Mouse (Mus musculus) spleen, postnatal 4 days (tissue): ENCODE results near the gene Elovl6.

Experiments
- DNase-seq, 2 experiments: peaks; one replicate each; pipeline ENCODE4 v3.0.0; 2022; ENCODE audit warnings: low spot score in 2 of 2

Gene Elovl6

GRCm38 (mm10) chr3:129566013-129566412 lies 33.9 kb downstream of the Elovl6 start:
- DNase-seq, result no peak

- no peak for DNase-seq
These were observed 34.7 kb downstream of the Elovl6 start for GRCm38 (mm10) chr3:129566876-129567275.

- DNase-seq, result no peak
These were observed 36.4 kb downstream of the Elovl6 start for GRCm38 (mm10) chr3:129568506-129568905.

GRCm38 (mm10) chr3:129570989-129571388 lies 38.8 kb downstream of the Elovl6 start:
- no peak for DNase-seq

GRCm38 (mm10) chr3:129571642-129572041 lies 39.5 kb downstream of the Elovl6 start:
- no peak for DNase-seq

GRCm38 (mm10) chr3:129572959-129573358 lies 40.8 kb downstream of the Elovl6 start:
- no peak for DNase-seq

GRCm38 (mm10) chr3:129573609-129574008 lies 41.5 kb downstream of the Elovl6 start:
- no peak for DNase-seq

- no peak for DNase-seq
These were observed 42.9 kb downstream of the Elovl6 start for GRCm38 (mm10) chr3:129575086-129575485.

GRCm38 (mm10) chr3:129576522-129576921 lies 44.4 kb downstream of the Elovl6 start:
- DNase-seq, result no peak

- no peak for DNase-seq
These were observed 46.8 kb downstream of the Elovl6 start for GRCm38 (mm10) chr3:129578741-129579475.

GRCm38 (mm10) chr3:129581024-129581423 lies 48.9 kb downstream of the Elovl6 start:
- no peak for DNase-seq

GRCm38 (mm10) chr3:129582449-129582848 lies 50.3 kb downstream of the Elovl6 start:
- no peak for DNase-seq

GRCm38 (mm10) chr3:129583290-129583689 lies 51.1 kb downstream of the Elovl6 start:
- no peak for DNase-seq

- DNase-seq, result no peak
These were observed 55.8 kb downstream of the Elovl6 start for GRCm38 (mm10) chr3:129587916-129588315.

GRCm38 (mm10) chr3:129588753-129589152 lies 56.6 kb downstream of the Elovl6 start:
- no peak for DNase-seq

GRCm38 (mm10) chr3:129589705-129590104 lies 57.5 kb downstream of the Elovl6 start:
- no peak for DNase-seq

- no peak for DNase-seq
These were observed 58.5 kb downstream of the Elovl6 start for GRCm38 (mm10) chr3:129590548-129591226.

GRCm38 (mm10) chr3:129591251-129591650 lies 59.1 kb downstream of the Elovl6 start:
- no peak for DNase-seq

- DNase-seq, result no peak
These were observed 59.6 kb downstream of the Elovl6 start for GRCm38 (mm10) chr3:129591761-129592160.

- DNase-seq, result no peak
These were observed 60.8 kb downstream of the Elovl6 start for GRCm38 (mm10) chr3:129593001-129593400.

GRCm38 (mm10) chr3:129593735-129594134 lies 61.6 kb downstream of the Elovl6 start:
- DNase-seq, result no peak

- no peak for DNase-seq
These were observed 63.9 kb downstream of the Elovl6 start for GRCm38 (mm10) chr3:129596098-129596497.

- DNase-seq, result no peak
These were observed 70.1 kb downstream of the Elovl6 start for GRCm38 (mm10) chr3:129602289-129602688.
